Mouse (Mus musculus) urinary bladder, postnatal 10 days (tissue): ENCODE results near the gene Sod1.

ENCODE experiments used
- DNase-seq: peaks from one replicate; pipeline ENCODE4 v3.0.0; 2022; ENCODE audit warnings: low spot score

Sod1 gene

DNA sequence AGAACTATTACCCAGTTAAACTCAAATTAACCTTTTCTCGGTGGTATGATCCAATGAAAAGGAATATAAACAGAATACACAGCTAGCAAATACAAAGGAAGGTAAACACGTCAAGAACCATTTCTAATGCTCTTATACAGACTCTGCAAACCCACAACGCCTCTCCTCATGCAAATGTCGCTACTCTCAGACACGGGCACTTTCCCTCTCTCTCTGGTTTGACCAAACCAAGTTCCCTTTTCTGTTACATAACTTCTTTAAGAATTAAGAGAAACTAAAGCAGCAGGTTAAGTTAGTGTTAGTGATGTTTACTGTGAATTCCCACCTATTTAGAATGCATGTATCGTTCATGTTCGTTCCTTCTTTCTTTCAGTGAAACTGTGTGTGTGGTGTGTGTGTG lies 38.4 kb downstream of the Sod1 start:
- no peak for DNase-seq

DNA sequence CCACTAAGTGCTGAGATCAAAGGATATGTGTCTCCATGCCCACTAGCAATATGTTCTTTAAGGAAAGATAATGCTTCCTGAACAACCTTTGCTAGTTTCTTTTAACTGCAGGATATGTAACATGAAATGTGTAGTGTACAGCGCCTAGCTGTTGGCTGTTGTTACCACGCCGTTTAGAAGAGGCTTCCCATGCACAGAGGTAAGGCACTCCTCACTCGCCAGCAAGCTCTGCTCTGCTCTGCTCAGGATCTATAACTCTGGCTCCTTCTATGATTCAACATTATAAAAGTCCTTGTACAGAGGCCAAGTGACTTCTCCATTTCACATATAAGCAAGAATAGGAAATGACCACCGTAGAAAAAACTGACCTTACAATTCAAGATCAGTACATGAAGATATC lies 39.1 kb downstream of the Sod1 start:
- DNase-seq: no peak

DNA sequence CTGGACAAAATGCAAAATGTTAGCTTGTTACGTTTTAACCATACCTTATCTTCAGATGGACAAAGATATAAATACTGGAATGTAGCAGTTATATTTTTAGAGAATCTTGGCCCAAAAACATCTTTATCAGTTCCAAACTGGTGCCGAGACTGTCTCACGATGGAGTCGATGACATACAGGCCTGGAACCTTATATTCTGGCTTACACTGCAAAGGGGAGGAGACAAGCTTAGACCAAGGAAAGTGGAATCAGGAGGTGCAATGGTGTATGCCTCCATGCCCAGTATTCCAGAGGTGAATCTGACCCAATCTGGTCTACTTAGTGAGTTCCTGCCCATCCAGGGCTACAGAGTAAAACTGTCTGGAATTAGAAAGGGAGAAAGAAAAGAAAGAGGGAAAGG lies 39.5 kb downstream of the Sod1 start:
- DNase-seq: no peak

DNA sequence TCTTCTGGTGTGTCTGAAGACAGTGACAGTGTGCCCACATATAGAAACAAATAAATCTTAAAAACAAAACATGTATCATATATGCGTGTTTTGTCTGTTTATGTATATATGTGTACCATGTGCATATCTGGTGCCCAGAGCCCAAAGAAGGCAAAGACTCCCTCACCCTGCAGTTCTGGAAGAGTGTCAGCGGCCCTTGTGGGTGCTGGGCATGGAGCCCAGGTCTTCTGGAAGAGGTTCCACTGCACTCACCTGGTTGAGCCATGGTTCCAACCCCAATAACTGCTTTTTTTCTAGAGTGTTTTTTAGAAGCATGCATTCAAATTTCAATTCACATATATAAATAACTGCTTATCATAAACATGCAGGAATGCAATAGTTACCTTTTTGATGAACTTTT lies 41.2 kb downstream of the Sod1 start:
- no peak for DNase-seq

DNA sequence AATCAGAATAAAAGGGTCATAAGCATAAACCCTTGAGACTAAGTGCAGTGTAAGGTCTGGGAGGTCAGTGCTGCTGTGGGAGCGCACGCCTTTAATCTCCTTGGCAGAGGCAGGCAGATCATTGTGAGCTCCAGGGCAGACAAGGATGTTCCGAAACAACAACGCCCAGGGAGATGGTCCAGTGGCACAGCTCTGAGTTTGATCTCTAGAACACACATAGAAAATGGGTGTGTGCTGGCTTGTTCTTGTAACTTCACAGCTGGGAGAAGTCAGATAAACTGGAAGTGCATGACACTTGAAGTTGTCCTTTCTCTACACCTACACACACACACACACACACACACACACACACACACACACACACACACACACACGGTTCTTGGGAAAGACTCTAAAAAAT lies 43.5 kb downstream of the Sod1 start:
- DNase-seq: no peak

DNA sequence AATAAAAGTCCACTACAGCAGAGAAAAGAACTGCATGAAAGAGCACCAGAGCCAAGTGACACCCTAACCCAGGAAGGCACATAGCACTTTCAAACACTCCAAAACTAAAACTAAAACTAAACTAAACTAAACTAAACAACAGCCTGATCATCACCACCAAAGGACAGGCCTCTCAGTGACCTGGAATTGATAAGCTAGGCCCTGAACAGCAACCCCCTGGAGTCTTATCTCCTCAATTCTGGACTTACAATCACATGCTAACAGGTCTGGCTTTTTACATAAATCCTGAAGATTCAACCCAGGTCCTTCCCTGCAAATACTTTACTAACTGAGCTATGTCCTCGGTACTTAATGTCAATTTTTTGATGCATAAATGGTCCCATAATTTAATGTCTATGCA lies 44.6 kb downstream of the Sod1 start:
- no peak for DNase-seq

DNA sequence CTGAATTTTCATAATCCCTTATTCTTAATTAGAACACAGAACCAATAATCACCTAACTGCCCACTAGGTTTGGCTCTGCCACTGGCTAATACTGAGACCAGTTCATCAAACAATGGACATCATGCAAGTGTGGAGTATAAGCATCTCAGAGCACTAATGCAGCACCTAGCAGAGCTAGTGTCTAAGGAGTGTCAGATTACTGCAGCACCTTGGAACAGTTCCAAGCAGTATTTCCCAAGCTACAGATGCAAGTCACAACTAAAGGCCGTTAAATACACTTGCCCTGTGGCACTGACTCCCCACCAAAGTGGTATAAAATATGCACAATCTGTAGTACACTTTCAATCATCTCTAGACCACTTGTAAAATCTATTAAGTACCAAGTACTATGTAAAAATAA lies 46.0 kb downstream of the Sod1 start:
- DNase-seq: no peak

DNA sequence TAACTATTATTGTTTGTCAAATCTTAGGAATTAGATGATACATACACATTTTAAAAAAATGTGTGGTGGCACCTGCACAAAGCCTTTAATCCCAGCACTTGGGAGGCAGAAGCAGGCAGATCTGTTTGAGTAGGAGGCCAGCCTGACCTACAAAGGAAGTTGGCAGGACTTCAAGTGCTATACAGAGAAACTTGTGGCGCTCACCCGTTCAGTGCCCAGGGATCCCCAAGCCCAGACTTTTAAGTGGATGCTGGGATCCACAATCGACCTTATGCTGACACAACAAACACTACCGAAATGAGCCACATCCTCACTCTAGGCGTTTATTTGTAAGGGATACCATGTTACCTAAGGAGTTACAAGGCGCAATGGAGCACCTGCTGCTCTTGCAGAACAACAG lies 55.0 kb downstream of the Sod1 start:
- no peak for DNase-seq
